In genomic region chr5:123110296-123110721, GRCm38 (mm10) we compare ENCODE assay signal across 10 mouse cellular contexts. TPM values are rescaled to one million over a fixed set of nuclear protein-coding genes. Genes with fewer than 3 reads are reported as not detected.
A peak's percentile ranks its signal among the peaks of the same experiment; 100 is the strongest.
DNase-seq lines count a peak whose midpoint lies in the region; ATAC-seq lines count a peak whose summit lies in the region.
"Had no signal": no experiment of that assay in that cellular context is flagged by ENCODE, and none has a peak within 500 bp of the region (broad histone marks: within the 10 kb centered on the region; RNA-seq: fewer than 3 reads in every experiment).

No protein-coding gene starts in this region.

- no peak overlapping the region for H3K4me3 ChIP-seq in hindbrain, embryonic 14.5 days (replicated peaks; ENCODE audit: low read length)
- H3K4me3 ChIP-seq in limb, embryonic 15.5 days, result no peak overlapping the region

- H3K36me3 ChIP-seq in hindbrain, embryonic 14.5 days (replicated peaks; ENCODE audit: control insufficient read depth, insufficient read depth), result no peaks in the 10 kb centered on the region
- H3K36me3 ChIP-seq in limb, embryonic 15.5 days, result peaks cover 4% of the 10 kb centered on the region; the same call in 1 of the 2 replicates

- peak overlapping the region; percentile 34; the same call in 1 of the 2 replicates for H3K4me2 ChIP-seq in hindbrain, embryonic 14.5 days (replicated peaks)
- H3K4me2 ChIP-seq in limb, embryonic 15.5 days, result no peak overlapping the region

- no peaks in the 10 kb centered on the region for H3K9me3 ChIP-seq in hindbrain, embryonic 14.5 days (ENCODE audit: control insufficient read depth, low read length)
- H3K9me3 ChIP-seq in limb, embryonic 15.5 days, result no peaks in the 10 kb centered on the region

- peaks cover 23% of the 10 kb centered on the region for H3K4me1 ChIP-seq in hindbrain, embryonic 14.5 days (replicated peaks; ENCODE audit: control insufficient read depth, insufficient read depth, low read length)
- H3K4me1 ChIP-seq in limb, embryonic 15.5 days, result peaks cover 17% of the 10 kb centered on the region

- ATAC-seq in hindbrain, embryonic 14.5 days (ENCODE audit: low FRiP score), result 0 out of 2 replicates have a peak, but pooled peaks have one; percentile 27
- ATAC-seq in limb, embryonic 15.5 days (ENCODE audit: insufficient number of reproducible peaks, low FRiP score, low TSS enrichment, low read depth), result no peak
- ATAC-seq: liver, postnatal 0 days; Patski had no signal

- no peaks in the 10 kb centered on the region for H3K27me3 ChIP-seq in hindbrain, embryonic 14.5 days (ENCODE audit: control insufficient read depth, insufficient read depth, low read length)
- H3K27me3 ChIP-seq in limb, embryonic 15.5 days, result no peaks in the 10 kb centered on the region
- H3K27me3 ChIP-seq: Patski had no signal

- DNase-seq in cerebellum, postnatal 10 days, result peak; percentile 63 to 75
- DNase-seq in cerebellum, adult 9-10 months, result no peak
- DNase-seq in adipocyte (ENCODE audit: low spot score), result peak; percentile 88
- DNase-seq in hindbrain, embryonic 14.5 days (ENCODE audit: low spot score), result no peak
- no peak for DNase-seq in heart, postnatal 10 days
- DNase-seq in thymus, postnatal 0 days (ENCODE audit: low spot score), result no peak
- DNase-seq in heart, adult 11 months, result no peak
- DNase-seq: liver, postnatal 0 days had no signal

- 0 out of 2 replicates have a peak overlapping the region, but pooled peaks have one; percentile 16 for H3K9ac ChIP-seq in hindbrain, embryonic 14.5 days
- H3K9ac ChIP-seq in limb, embryonic 15.5 days, result no peak overlapping the region
- H3K9ac ChIP-seq: liver, postnatal 0 days had no signal

- peak overlapping the region; percentile 81 for H3K27ac ChIP-seq in hindbrain, embryonic 14.5 days
- 0 out of 2 replicates have a peak overlapping the region, but pooled peaks have one; percentile 33 for H3K27ac ChIP-seq in limb, embryonic 15.5 days

- intact Hi-C loops in heart, postnatal 10 days (cut with DNase I), result loop anchor here (5.0 kb wide), 1 partner anchor 143 kb away; no protein-coding TSS in a partner anchor

- 22% methylated on average over 13 of the region's 13 CpGs for WGBS in hindbrain, embryonic 14.5 days
- WGBS in limb, embryonic 15.5 days, result 25% methylated on average over 13 of the region's 13 CpGs

RNA-seq across cellular contexts. Expression of gene Rhof, which starts 22.2 kb away (rescaled TPM):
- polyA plus RNA-seq in hindbrain, embryonic 14.5 days (2014; fragmentation: Nextera tagmentation; extraction: Ambion mirVana), result 13.0 and 17.5 TPM in 2 replicates
- polyA plus RNA-seq in limb, embryonic 15.5 days (2015; fragmentation: Nextera tagmentation; extraction: Ambion mirVana), result 4.9 and 5.7 TPM in 2 replicates
- total RNA-seq in heart, postnatal 10 days (2021), result under 1 TPM; 0.64 to 0.77 TPM
- 10.4 and 11.1 TPM in 2 replicates for polyA plus RNA-seq in thymus, postnatal 0 days (2015; fragmentation: Nextera tagmentation; extraction: Ambion mirVana)

RNA-seq across cellular contexts. Expression of gene Setd1b, which starts 31.7 kb away (rescaled TPM):
- 12.6 and 12.7 TPM in 2 replicates for polyA plus RNA-seq in hindbrain, embryonic 14.5 days (2014; fragmentation: Nextera tagmentation; extraction: Ambion mirVana)
- 8.9 and 10.4 TPM in 2 replicates for polyA plus RNA-seq in limb, embryonic 15.5 days (2015; fragmentation: Nextera tagmentation; extraction: Ambion mirVana)
- 10 to 100 TPM; 19.6 to 22.1 TPM for total RNA-seq in heart, postnatal 10 days (2021)
- 8.0 and 11.3 TPM in 2 replicates for polyA plus RNA-seq in thymus, postnatal 0 days (2015; fragmentation: Nextera tagmentation; extraction: Ambion mirVana)

RNA-seq across cellular contexts. Expression of gene Tmem120b, which starts 42.1 kb away (rescaled TPM):
- 13.0 and 14.0 TPM in 2 replicates for polyA plus RNA-seq in hindbrain, embryonic 14.5 days (2014; fragmentation: Nextera tagmentation; extraction: Ambion mirVana)
- 18.8 and 23.1 TPM in 2 replicates for polyA plus RNA-seq in limb, embryonic 15.5 days (2015; fragmentation: Nextera tagmentation; extraction: Ambion mirVana)
- 10 to 100 TPM; 11.1 to 11.7 TPM for total RNA-seq in heart, postnatal 10 days (2021)
- 33.2 and 35.9 TPM in 2 replicates for polyA plus RNA-seq in thymus, postnatal 0 days (2015; fragmentation: Nextera tagmentation; extraction: Ambion mirVana)

RNA-seq across cellular contexts. Expression of gene Psmd9, which starts 58.9 kb away (rescaled TPM):
- polyA plus RNA-seq in hindbrain, embryonic 14.5 days (2014; fragmentation: Nextera tagmentation; extraction: Ambion mirVana), result 59.1 and 66.8 TPM in 2 replicates
- polyA plus RNA-seq in limb, embryonic 15.5 days (2015; fragmentation: Nextera tagmentation; extraction: Ambion mirVana), result 88.2 and 93.3 TPM in 2 replicates
- total RNA-seq in heart, postnatal 10 days (2021), result 10 to 100 TPM; 20.5 to 24.6 TPM
- 77.6 and 94.1 TPM in 2 replicates for polyA plus RNA-seq in thymus, postnatal 0 days (2015; fragmentation: Nextera tagmentation; extraction: Ambion mirVana)

Comparison
In these comparisons a context has a peak if more than half of its experiments do, and no peak if none do; other contexts are left out.
1. DNase-seq: peak in cerebellum, postnatal 10 days (2 of 2) and adipocyte (single experiment); none in cerebellum, adult 9-10 months (single experiment), hindbrain, embryonic 14.5 days (single experiment), heart, postnatal 10 days (0 of 2), thymus, postnatal 0 days (single experiment) and heart, adult 11 months (single experiment).